Mouse (Mus musculus) erythroid progenitor cell, adult 5-6 weeks (primary cell): ENCODE results near the gene Dlx5. TPM values are rescaled to one million over a fixed set of nuclear protein-coding genes. Genes with fewer than 3 reads are reported as not detected.

Source experiments
- ATAC-seq: replicated peaks from 2 replicates; pipeline ENCODE4 v1.8.0; 2016; ENCODE audit warnings: moderate number of reproducible peaks, mild to moderate bottlenecking, moderate TSS enrichment, inconsistent platforms; ENCODE audit not compliant: poor library complexity, low FRiP score, severe bottlenecking
- total RNA-seq, 2 experiments: library from RNA; stranded (forward) in 1 of 2; stranded (reverse) in 1 of 2; fragments of 150-400 nt in 1 of 2; fragments of 186-747, 209-891 nt in 1 of 2; gene quantifications; 2 replicates each; pipeline versions ENCODE4 v1.2.3 to v1.2.4; 2015 to 2017; ENCODE audit warnings: low replicate concordance in 2 of 2

Gene Dlx5
- not detected in 2 replicates for total RNA-seq (2015; ENCODE audit: low replicate concordance)
- 0.64 TPM in 1 of 2 replicates, not detected in the other for total RNA-seq (2017; ENCODE audit: low replicate concordance)

GRCm38 (mm10) chr6:6881638-6882190 lies at the start of gene Dlx5:
Dlx5 (minus strand) TSS chr6:6882085.
- ATAC-seq: no peak

- no peak for ATAC-seq
Measured at GRCm38 (mm10) chr6:6931507-6931906, 49.6 kb upstream of the Dlx5 start.

GRCm38 (mm10) chr6:6930831-6931230 lies 48.9 kb upstream of the Dlx5 start:
- no peak for ATAC-seq

- ATAC-seq: no peak
Measured at GRCm38 (mm10) chr6:6925264-6925663, 43.4 kb upstream of the Dlx5 start.

GRCm38 (mm10) chr6:6917334-6917733 lies 35.4 kb upstream of the Dlx5 start:
- ATAC-seq: no peak

- ATAC-seq: no peak
Measured at GRCm38 (mm10) chr6:6915526-6915915, 33.6 kb upstream of the Dlx5 start.

- ATAC-seq: no peak
Measured at GRCm38 (mm10) chr6:6914849-6915525, 33.1 kb upstream of the Dlx5 start.

- no peak for ATAC-seq
Measured at GRCm38 (mm10) chr6:6914304-6914703, 32.4 kb upstream of the Dlx5 start.

GRCm38 (mm10) chr6:6909586-6909985 lies 27.7 kb upstream of the Dlx5 start:
- ATAC-seq: no peak

GRCm38 (mm10) chr6:6890047-6890446 lies 8.2 kb upstream of the Dlx5 start:
- ATAC-seq: no peak

- no peak for ATAC-seq
Measured at GRCm38 (mm10) chr6:6886225-6886624, 4.3 kb upstream of the Dlx5 start.

- ATAC-seq: no peak
Measured at GRCm38 (mm10) chr6:6884897-6885296, 3.0 kb upstream of the Dlx5 start.

- no peak for ATAC-seq
Measured at GRCm38 (mm10) chr6:6882266-6882797, 447 bp upstream of the Dlx5 start.

- no peak for ATAC-seq
Measured at GRCm38 (mm10) chr6:6881115-6881637, 709 bp downstream of the Dlx5 start.

GRCm38 (mm10) chr6:6880361-6881114 lies 1.3 kb downstream of the Dlx5 start:
- ATAC-seq: no peak

GRCm38 (mm10) chr6:6879371-6880325 lies 2.2 kb downstream of the Dlx5 start:
- no peak for ATAC-seq

GRCm38 (mm10) chr6:6878841-6879291 lies 3.0 kb downstream of the Dlx5 start:
- no peak for ATAC-seq

GRCm38 (mm10) chr6:6877981-6878840 lies 3.7 kb downstream of the Dlx5 start:
- ATAC-seq: no peak
